In the genomic region with DNA sequence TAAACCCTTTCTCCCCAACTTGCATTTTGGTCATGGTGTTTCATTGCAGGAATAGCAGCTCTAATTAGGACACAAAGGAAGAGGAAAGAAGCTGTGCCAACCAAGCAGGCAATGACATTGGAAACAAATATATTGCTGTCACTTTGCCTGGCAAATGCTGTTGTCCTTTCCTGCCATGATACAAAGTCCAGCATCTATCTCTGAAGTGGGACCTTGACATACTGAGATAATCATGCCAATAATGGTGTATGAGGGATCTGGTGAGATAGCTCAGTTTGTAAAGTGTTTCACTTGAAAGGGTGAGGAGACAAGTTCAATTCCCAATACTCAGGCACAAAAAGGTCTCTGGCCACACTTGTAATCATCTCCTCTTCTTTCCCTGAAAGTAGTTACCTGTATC, we compare ENCODE assay signal across 30 mouse cellular contexts. TPM values are rescaled to one million over a fixed set of nuclear protein-coding genes. Genes with fewer than 3 reads are reported as not detected.
DNase-seq lines count a peak whose midpoint lies in the region; ATAC-seq and TF ChIP-seq lines count a peak whose summit lies in the region.
"Had no signal": no experiment of that assay in that cellular context is flagged by ENCODE, and none has a peak within 500 bp of the region (broad histone marks: within the 10 kb centered on the region; RNA-seq: fewer than 3 reads in every experiment).

No protein-coding gene starts in this region.

- TF ChIP-seq EP300 in liver, postnatal 0 days (IDR thresholded peaks at IDR 0.05; ENCODE audit: low read depth): no peak

- intact Hi-C loops in left cerebral cortex, postnatal 4 days (cut with DNase I): no loop called here

- peak; percentile 39 for DNase-seq in adrenal gland, adult 2 months
- no peak for DNase-seq in adrenal gland, postnatal 4 days (ENCODE audit: low spot score in 2 of 2)
- peak; percentile 27 for DNase-seq in adrenal gland, postnatal 10 days
- DNase-seq in adrenal gland, adult 18-20 months (ENCODE audit: low spot score in 2 of 2): no peak
- DNase-seq in liver, adult 2 months (ENCODE audit: extremely low read depth, low read depth, low spot score): peak; percentile 91
- no peak for DNase-seq in liver, postnatal 0 days
- DNase-seq in adrenal gland, postnatal 14 days: peak; percentile 31
- no peak for DNase-seq in left cerebral cortex, postnatal 4 days
- DNase-seq: B cell, adult 2 months; cerebellum, adult 11 months; cerebellum, adult 18-20 months; cerebellum, adult 8-10 months; cerebellum, adult 9-11 months; cerebellum, postnatal 14 days; cerebellum, postnatal 36 days; embryo, embryonic 11 days had no signal

- H3K4me1 ChIP-seq in liver, adult 2 months (ENCODE audit: control insufficient read depth, insufficient read depth, low read length): peaks cover 7% of the 10 kb centered on the region; the same call in 1 of the 2 replicates
- peaks cover 15% of the 10 kb centered on the region for H3K4me1 ChIP-seq in liver, postnatal 0 days (ENCODE audit: insufficient read depth)

- no peak for TF ChIP-seq POLR2A in liver, adult 2 months (IDR thresholded peaks at IDR 0.05; ENCODE audit: extremely low read depth, insufficient read depth, low read length)

- H3K4me3 ChIP-seq in liver, adult 2 months (ENCODE audit: insufficient read depth, low read depth, low read length): no peak overlapping the region
- no peak overlapping the region for H3K4me3 ChIP-seq in liver, postnatal 0 days (ENCODE audit: low read depth, low read length)
- H3K4me3 ChIP-seq: embryonic facial prominence, embryonic 13.5 days; embryonic facial prominence, embryonic 15.5 days; forebrain, embryonic 10.5 days; forebrain, embryonic 12.5 days had no signal

- no peaks in the 10 kb centered on the region for H3K27me3 ChIP-seq in liver, adult 2 months (ENCODE audit: control insufficient read depth, insufficient read depth, low read length)
- no peaks in the 10 kb centered on the region for H3K27me3 ChIP-seq in liver, postnatal 0 days (ENCODE audit: insufficient read depth, low read length)
- H3K27me3 ChIP-seq: CH12.LX; embryonic facial prominence, embryonic 13.5 days; embryonic facial prominence, embryonic 15.5 days; forebrain, embryonic 12.5 days; Patski had no signal

- no peak for TF ChIP-seq CTCF in liver, adult 2 months (IDR thresholded peaks at IDR 0.05; ENCODE audit: low read depth, low read length)
- no peak for TF ChIP-seq CTCF in liver, postnatal 0 days (IDR thresholded peaks at IDR 0.05; ENCODE audit: low read depth)

- H3K79me2 ChIP-seq in liver, adult 2 months (ENCODE audit: control insufficient read depth, insufficient read depth, low read length): no peaks in the 10 kb centered on the region

- ATAC-seq in liver, postnatal 0 days: no peak
- ATAC-seq: activated CD4-positive, CD25-positive, alpha-beta regulatory T cell, adult 4 months; CD4-positive, CD25-positive, alpha-beta regulatory T cell, adult 4 months; forebrain, embryonic 14.5 days; forebrain, embryonic 16.5 days; Patski had no signal

- H3K36me3 ChIP-seq in liver, adult 2 months (ENCODE audit: control insufficient read depth, insufficient read depth, low read length): no peaks in the 10 kb centered on the region
- no peaks in the 10 kb centered on the region for H3K36me3 ChIP-seq in liver, postnatal 0 days (replicated peaks; ENCODE audit: insufficient read depth, low read length)
- H3K36me3 ChIP-seq: embryonic facial prominence, embryonic 13.5 days; embryonic facial prominence, embryonic 15.5 days; forebrain, embryonic 10.5 days; forebrain, embryonic 12.5 days; G1E had no signal

- H3K4me2 ChIP-seq in liver, postnatal 0 days (ENCODE audit: low read depth, low read length): no peak overlapping the region
- H3K4me2 ChIP-seq: embryonic facial prominence, embryonic 13.5 days; embryonic facial prominence, embryonic 15.5 days; forebrain, embryonic 12.5 days had no signal

- H3K27ac ChIP-seq in liver, adult 2 months (replicated peaks; ENCODE audit: insufficient read depth, low read depth, low read length): no peak overlapping the region
- no peak overlapping the region for H3K27ac ChIP-seq in liver, postnatal 0 days (ENCODE audit: low read depth)
- H3K27ac ChIP-seq: embryonic facial prominence, embryonic 13.5 days; embryonic facial prominence, embryonic 15.5 days; forebrain, embryonic 10.5 days; forebrain, embryonic 12.5 days had no signal

- H3K9ac ChIP-seq in liver, adult 2 months (ENCODE audit: low read depth, low read length): no peak overlapping the region
- no peak overlapping the region for H3K9ac ChIP-seq in liver, postnatal 0 days (replicated peaks)
- H3K9ac ChIP-seq: embryonic facial prominence, embryonic 13.5 days; embryonic facial prominence, embryonic 15.5 days; forebrain, embryonic 12.5 days had no signal

- no peaks in the 10 kb centered on the region for H3K9me3 ChIP-seq in liver, postnatal 0 days (ENCODE audit: low read length)
- H3K9me3 ChIP-seq: embryonic facial prominence, embryonic 13.5 days; embryonic facial prominence, embryonic 15.5 days; forebrain, embryonic 10.5 days; forebrain, embryonic 12.5 days; G1E had no signal

RNA-seq across cellular contexts. Expression of gene Trim38, which starts 2.9 kb away (rescaled TPM):
- total RNA-seq in adrenal gland, adult 2 months (2021): under 1 TPM in 1 of 2 experiments, not detected in 1; 0.43 TPM
- polyA plus RNA-seq in adrenal gland, adult 2 months (2012; rRNA removed): not detected in 2 replicates
- under 1 TPM in 1 of 2 experiments, not detected in 1; 0.20 TPM for total RNA-seq in adrenal gland, postnatal 4 days (2021)
- not detected for total RNA-seq in adrenal gland, postnatal 10 days (2021)
- total RNA-seq in adrenal gland, adult 18-20 months (2021): not detected
- total RNA-seq in liver, adult 2 months (2014; rRNA removed): not detected in 2 replicates
- polyA plus RNA-seq in liver, adult 2 months (2012; rRNA removed): not detected in 2 replicates
- not detected in 2 replicates for polyA plus RNA-seq in liver, postnatal 0 days (2015; fragmentation: Nextera tagmentation; extraction: Ambion mirVana)
- total RNA-seq in adrenal gland, postnatal 14 days (2021): not detected in 2 replicates
- total RNA-seq in left cerebral cortex, postnatal 4 days (2021): not detected
- total RNA-seq: CH12.LX; common myeloid progenitor, adult 5-6 weeks had no signal
- polyA plus RNA-seq: activated CD4-positive, CD25-positive, alpha-beta regulatory T cell, adult 4 months; brain, embryonic 14.5 days; CD4-positive, CD25-positive, alpha-beta regulatory T cell, adult 4 months; embryonic facial prominence, embryonic 13.5 days; embryonic facial prominence, embryonic 15.5 days; forebrain, embryonic 12.5 days; forebrain, embryonic 14.5 days; forebrain, embryonic 16.5 days; G1E; Patski had no signal

RNA-seq across cellular contexts. Expression of gene Hist1h1a, which starts 3.3 kb away (rescaled TPM):
- total RNA-seq in adrenal gland, adult 2 months (2021): 10 to 100 TPM; 11.0 to 19.6 TPM
- polyA plus RNA-seq in adrenal gland, adult 2 months (2012; rRNA removed): 0.21 and 0.25 TPM in 2 replicates
- total RNA-seq in adrenal gland, postnatal 4 days (2021): 100 to 1,000 TPM; 405 to 481 TPM
- 100 to 1,000 TPM; 231 to 274 TPM for total RNA-seq in adrenal gland, postnatal 10 days (2021)
- total RNA-seq in adrenal gland, adult 18-20 months (2021): 10 to 100 TPM in 1 of 2 experiments, 1 to 10 TPM in 1; 7.1 to 14.2 TPM
- 5.6 and 6.2 TPM in 2 replicates for total RNA-seq in liver, adult 2 months (2014; rRNA removed)
- polyA plus RNA-seq in liver, adult 2 months (2012; rRNA removed): 0.12 TPM in 1 of 2 replicates, not detected in the other
- polyA plus RNA-seq in liver, postnatal 0 days (2015; fragmentation: Nextera tagmentation; extraction: Ambion mirVana): 2.8 and 4.6 TPM in 2 replicates
- total RNA-seq in adrenal gland, postnatal 14 days (2021): 172 and 219 TPM in 2 replicates
- 10 to 100 TPM; 62.9 to 79.4 TPM for total RNA-seq in left cerebral cortex, postnatal 4 days (2021)

RNA-seq across cellular contexts. Expression of gene Hist1h3a, which starts 4.6 kb away (rescaled TPM):
- 10 to 100 TPM; 32.5 to 35.7 TPM for total RNA-seq in adrenal gland, adult 2 months (2021)
- polyA plus RNA-seq in adrenal gland, adult 2 months (2012; rRNA removed): 4.2 and 6.6 TPM in 2 replicates
- 100 to 1,000 TPM; 459 to 527 TPM for total RNA-seq in adrenal gland, postnatal 4 days (2021)
- 100 to 1,000 TPM; 258 to 301 TPM for total RNA-seq in adrenal gland, postnatal 10 days (2021)
- 10 to 100 TPM; 18.1 to 28.1 TPM for total RNA-seq in adrenal gland, adult 18-20 months (2021)
- 18.3 and 43.5 TPM in 2 replicates for total RNA-seq in liver, adult 2 months (2014; rRNA removed)
- polyA plus RNA-seq in liver, adult 2 months (2012; rRNA removed): 2.0 TPM in 2 replicates
- polyA plus RNA-seq in liver, postnatal 0 days (2015; fragmentation: Nextera tagmentation; extraction: Ambion mirVana): 6.1 and 7.5 TPM in 2 replicates
- total RNA-seq in adrenal gland, postnatal 14 days (2021): 183 and 216 TPM in 2 replicates
- total RNA-seq in left cerebral cortex, postnatal 4 days (2021): 100 to 1,000 TPM; 114 to 125 TPM

RNA-seq across cellular contexts. Expression of gene Hist1h4a, which starts 5.7 kb away (rescaled TPM):
- 10 to 100 TPM; 21.1 to 26.3 TPM for total RNA-seq in adrenal gland, adult 2 months (2021)
- 0.36 and 2.1 TPM in 2 replicates for polyA plus RNA-seq in adrenal gland, adult 2 months (2012; rRNA removed)
- total RNA-seq in adrenal gland, postnatal 4 days (2021): 100 to 1,000 TPM; 348 to 415 TPM
- total RNA-seq in adrenal gland, postnatal 10 days (2021): 100 to 1,000 TPM; 238 to 251 TPM
- total RNA-seq in adrenal gland, adult 18-20 months (2021): 10 to 100 TPM; 21.6 to 23.4 TPM
- total RNA-seq in liver, adult 2 months (2014; rRNA removed): 21.0 and 54.0 TPM in 2 replicates
- 0.76 TPM in 1 of 2 replicates, not detected in the other for polyA plus RNA-seq in liver, adult 2 months (2012; rRNA removed)
- polyA plus RNA-seq in liver, postnatal 0 days (2015; fragmentation: Nextera tagmentation; extraction: Ambion mirVana): 0.40 and 0.49 TPM in 2 replicates
- total RNA-seq in adrenal gland, postnatal 14 days (2021): 164 and 198 TPM in 2 replicates
- 100 to 1,000 TPM; 134 to 137 TPM for total RNA-seq in left cerebral cortex, postnatal 4 days (2021)
- polyA plus RNA-seq: CD4-positive, CD25-positive, alpha-beta regulatory T cell, adult 4 months; embryonic facial prominence, embryonic 11.5 days; embryonic facial prominence, embryonic 13.5 days; forebrain, embryonic 10.5 days; forebrain, embryonic 12.5 days; forebrain, embryonic 16.5 days had no signal

RNA-seq across cellular contexts. Expression of gene Hist1h4b, which starts 10.0 kb away (rescaled TPM):
- total RNA-seq in adrenal gland, adult 2 months (2021): 10 to 100 TPM; 64.3 to 65.2 TPM
- polyA plus RNA-seq in adrenal gland, adult 2 months (2012; rRNA removed): 2.4 and 3.9 TPM in 2 replicates
- 100 to 1,000 TPM; 436 to 510 TPM for total RNA-seq in adrenal gland, postnatal 4 days (2021)
- total RNA-seq in adrenal gland, postnatal 10 days (2021): 100 to 1,000 TPM; 282 to 291 TPM
- 10 to 100 TPM; 61.2 to 90.4 TPM for total RNA-seq in adrenal gland, adult 18-20 months (2021)
- total RNA-seq in liver, adult 2 months (2014; rRNA removed): 62.4 and 63.4 TPM in 2 replicates
- polyA plus RNA-seq in liver, adult 2 months (2012; rRNA removed): 1.2 TPM in 1 of 2 replicates, not detected in the other
- polyA plus RNA-seq in liver, postnatal 0 days (2015; fragmentation: Nextera tagmentation; extraction: Ambion mirVana): 2.5 and 3.2 TPM in 2 replicates
- total RNA-seq in adrenal gland, postnatal 14 days (2021): 217 and 308 TPM in 2 replicates
- 100 to 1,000 TPM; 139 to 151 TPM for total RNA-seq in left cerebral cortex, postnatal 4 days (2021)
- polyA plus RNA-seq: forebrain, embryonic 16.5 days had no signal

Comparison
In these comparisons a context has a peak if more than half of its experiments do, and no peak if none do; other contexts are left out.
1. DNase-seq: peak in adrenal gland, adult 2 months (single experiment), adrenal gland, postnatal 10 days (single experiment), liver, adult 2 months (single experiment) and adrenal gland, postnatal 14 days (single experiment); none in adrenal gland, postnatal 4 days (0 of 2), adrenal gland, adult 18-20 months (0 of 2), liver, postnatal 0 days (single experiment) and left cerebral cortex, postnatal 4 days (single experiment).